Mouse (Mus musculus) cerebellum, adult 11 months (tissue): ENCODE measurements around the gene Ccrl2.

ENCODE experiments used
- DNase-seq: peaks from one replicate; pipeline ENCODE4 v3.0.0; 2022

Gene Ccrl2

GRCm38 (mm10) chr9:111056798-111057543, at the start of gene Ccrl2:
Ccrl2 (minus strand) TSS chr9:111057519.
- DNase-seq = no peak

- DNase-seq = no peak
Observed at GRCm38 (mm10) chr9:111103893-111104292, 46.6 kb upstream of the Ccrl2 start.

GRCm38 (mm10) chr9:111103293-111103692, 46.0 kb upstream of the Ccrl2 start:
- no peak for DNase-seq

GRCm38 (mm10) chr9:111100406-111100805, 43.1 kb upstream of the Ccrl2 start:
- no peak for DNase-seq

- DNase-seq = no peak
Observed at GRCm38 (mm10) chr9:111097543-111097942, 40.2 kb upstream of the Ccrl2 start.

GRCm38 (mm10) chr9:111096419-111097326, 39.4 kb upstream of the Ccrl2 start:
- DNase-seq = no peak

- DNase-seq = no peak
Observed at GRCm38 (mm10) chr9:111095710-111096109, 38.4 kb upstream of the Ccrl2 start.

GRCm38 (mm10) chr9:111094626-111095025, 37.3 kb upstream of the Ccrl2 start:
- DNase-seq = no peak

- peak; percentile 37 for DNase-seq
Observed at GRCm38 (mm10) chr9:111093094-111093493, 35.8 kb upstream of the Ccrl2 start.

GRCm38 (mm10) chr9:111092657-111093056, 35.3 kb upstream of the Ccrl2 start:
- DNase-seq = no peak

- DNase-seq = no peak
Observed at GRCm38 (mm10) chr9:111088886-111089285, 31.6 kb upstream of the Ccrl2 start.

GRCm38 (mm10) chr9:111087960-111088359, 30.6 kb upstream of the Ccrl2 start:
- DNase-seq = no peak

- no peak for DNase-seq
Observed at GRCm38 (mm10) chr9:111086995-111087606, 29.8 kb upstream of the Ccrl2 start.

- no peak for DNase-seq
Observed at GRCm38 (mm10) chr9:111086137-111086536, 28.8 kb upstream of the Ccrl2 start.

- no peak for DNase-seq
Observed at GRCm38 (mm10) chr9:111085329-111085728, 28.0 kb upstream of the Ccrl2 start.

- no peak for DNase-seq
Observed at GRCm38 (mm10) chr9:111081765-111082164, 24.4 kb upstream of the Ccrl2 start.

- no peak for DNase-seq
Observed at GRCm38 (mm10) chr9:111080801-111081200, 23.5 kb upstream of the Ccrl2 start.

- peak; percentile 10 for DNase-seq
Observed at GRCm38 (mm10) chr9:111077745-111078144, 20.4 kb upstream of the Ccrl2 start.

GRCm38 (mm10) chr9:111072971-111073370, 15.7 kb upstream of the Ccrl2 start:
- DNase-seq = no peak

GRCm38 (mm10) chr9:111072175-111072574, 14.9 kb upstream of the Ccrl2 start:
- DNase-seq = no peak

- no peak for DNase-seq
Observed at GRCm38 (mm10) chr9:111070546-111070961, 13.2 kb upstream of the Ccrl2 start.

- DNase-seq = no peak
Observed at GRCm38 (mm10) chr9:111067052-111067451, 9.7 kb upstream of the Ccrl2 start.

- no peak for DNase-seq
Observed at GRCm38 (mm10) chr9:111062840-111063239, 5.5 kb upstream of the Ccrl2 start.
